Mouse (Mus musculus) forebrain, embryonic 12.5 days (tissue): ENCODE measurements around the gene Dph3. TPM values are rescaled to one million over a fixed set of nuclear protein-coding genes. Genes with fewer than 3 reads are reported as not detected.
A peak's percentile ranks its signal among the peaks of the same experiment; 100 is the strongest.

Source experiments
- ATAC-seq: fragments of 200-750 bp; cut with Nextera tagmentation; 2 replicates; pipeline ENCODE4 v1.8.0; 2017; ENCODE audit warnings: moderate TSS enrichment; ENCODE audit not compliant: low FRiP score
- H3K27ac ChIP-seq: fragments of 300-500 bp; sonication (generic); 2 replicates; pipeline ENCODE4 v1.5.1; 2016; ENCODE audit warnings: mild to moderate bottlenecking
- H3K27me3 ChIP-seq: fragments of 300-500 bp; sonication (generic); 2 replicates; pipeline ENCODE4 v1.6.1; 2016; ENCODE audit warnings: mild to moderate bottlenecking
- H3K36me3 ChIP-seq: fragments of 300-500 bp; sonication (generic); replicated peaks from 2 replicates; pipeline ENCODE4 v1.6.1; 2016; ENCODE audit warnings: mild to moderate bottlenecking
- H3K4me1 ChIP-seq: fragments of 300-500 bp; sonication (generic); 2 replicates; pipeline ENCODE4 v1.6.1; 2016
- H3K4me2 ChIP-seq: fragments of 300-500 bp; sonication (generic); 2 replicates; pipeline ENCODE4 v1.6.1; 2016; ENCODE audit warnings: mild to moderate bottlenecking, moderate library complexity
- H3K4me3 ChIP-seq: fragments of 300-500 bp; sonication (generic); replicated peaks from 2 replicates; pipeline ENCODE4 v1.5.1; 2016; ENCODE audit warnings: mild to moderate bottlenecking
- H3K9ac ChIP-seq: fragments of 300-500 bp; sonication (generic); 2 replicates; pipeline ENCODE4 v1.6.1; 2016; ENCODE audit warnings: mild to moderate bottlenecking
- H3K9me3 ChIP-seq: fragments of 300-500 bp; sonication (generic); 2 replicates; pipeline ENCODE4 v1.6.1; 2016
- WGBS: fragments of 180-500 bp; shearing (Covaris S2); methylation state at CpG from one replicate; pipeline ENCODE4 v1.1.7; 2016; 5-methylcytosine and 5-hydroxymethylcytosine counted together
- polyA plus RNA-seq: library from polyadenylated mRNA; unstranded; fragments of >200 nt; fragmentation: Nextera tagmentation; extraction: Ambion mirVana; gene quantifications from 2 replicates; pipeline ENCODE4 v1.2.1, GENCODE M21; 2016

Gene Dph3
- polyA plus RNA-seq, 1 experiment from 2014 or later, result 90.4 TPM

GRCm38 (mm10) chr14:32046357-32046756, 39.2 kb downstream of the Dph3 start:
- no peak overlapping the region for H3K27ac ChIP-seq
- H3K4me2 ChIP-seq, result no peak overlapping the region
- H3K36me3 ChIP-seq, result no peaks in the 10 kb centered on the region
- no peaks in the 10 kb centered on the region for H3K27me3 ChIP-seq
- H3K4me1 ChIP-seq, result no peaks in the 10 kb centered on the region
- H3K9ac ChIP-seq, result no peak overlapping the region
- no peak overlapping the region for H3K4me3 ChIP-seq
- no peaks in the 10 kb centered on the region for H3K9me3 ChIP-seq
- 76% methylated on average over 8 of the region's 8 CpGs for WGBS
- ATAC-seq, result no peak

- Histone ChIP-seq H3K4me2 (no peak overlapping the region), H3K36me3 (no peaks in the 10 kb centered on the region), H3K4me3 (no peak overlapping the region), H3K27me3 (no peaks in the 10 kb centered on the region), H3K4me1 (no peaks in the 10 kb centered on the region), H3K9ac (no peak overlapping the region), H3K27ac (no peak overlapping the region), H3K9me3 (no peaks in the 10 kb centered on the region)
- WGBS, result 82% methylated on average over 5 of the region's 5 CpGs
- no peak for ATAC-seq
Measured at GRCm38 (mm10) chr14:32042108-32042507, 43.4 kb downstream of the Dph3 start.

DNA sequence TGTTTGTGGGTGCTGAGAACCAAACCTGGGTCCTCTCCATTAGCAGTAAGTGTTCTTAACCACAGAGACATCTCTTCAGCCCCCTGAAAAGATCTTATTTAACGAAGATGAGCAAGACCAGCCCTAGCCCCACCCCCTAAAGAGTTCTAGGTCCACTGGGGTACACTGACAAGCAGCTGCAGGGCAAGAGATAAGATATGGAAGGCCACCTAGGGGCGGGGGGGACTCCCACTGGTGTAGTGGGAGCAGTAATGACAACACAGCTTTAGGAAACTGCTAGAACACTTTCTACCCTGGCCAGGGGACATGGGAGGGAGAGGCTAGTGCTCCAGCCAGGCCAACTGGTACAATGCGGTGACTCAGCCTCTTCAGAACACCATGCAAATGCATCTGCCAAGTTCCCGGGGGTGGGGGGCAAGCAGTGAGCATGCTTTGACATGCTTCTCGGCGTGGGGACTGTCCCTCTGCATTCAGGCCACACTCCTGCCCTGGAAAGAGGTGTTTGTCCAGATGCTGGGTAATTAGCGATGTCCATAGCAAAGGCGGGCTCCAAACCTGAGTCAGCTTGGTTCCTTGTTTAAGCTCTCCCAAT, 47.8 kb downstream of the Dph3 start:
- no peak overlapping the region for H3K9ac ChIP-seq
- 81% methylated on average over 8 of the region's 8 CpGs for WGBS
- H3K9me3 ChIP-seq, result no peaks in the 10 kb centered on the region
- H3K4me1 ChIP-seq, result no peaks in the 10 kb centered on the region
- no peak overlapping the region for H3K4me2 ChIP-seq
- ATAC-seq, result no peak
- no peak overlapping the region for H3K4me3 ChIP-seq
- H3K27me3 ChIP-seq, result no peaks in the 10 kb centered on the region
- no peaks in the 10 kb centered on the region for H3K36me3 ChIP-seq
- H3K27ac ChIP-seq, result no peak overlapping the region

- no peak for ATAC-seq
- Histone ChIP-seq H3K9ac (no peak overlapping the region), H3K4me2 (no peak overlapping the region), H3K9me3 (no peaks in the 10 kb centered on the region), H3K27me3 (no peaks in the 10 kb centered on the region), H3K4me1 (no peaks in the 10 kb centered on the region), H3K36me3 (no peaks in the 10 kb centered on the region), H3K27ac (no peak overlapping the region), H3K4me3 (no peak overlapping the region)
- 80% methylated on average over 5 of the region's 5 CpGs for WGBS
Measured at GRCm38 (mm10) chr14:32036482-32036881, 49.0 kb downstream of the Dph3 start.

GRCm38 (mm10) chr14:32032522-32032921, 53.0 kb downstream of the Dph3 start:
- Histone ChIP-seq H3K27me3 (peaks cover 3% of the 10 kb centered on the region; the same call in 1 of the 2 replicates), H3K4me2 (no peak overlapping the region), H3K9me3 (no peaks in the 10 kb centered on the region), H3K9ac (no peak overlapping the region), H3K27ac (no peak overlapping the region), H3K4me3 (no peak overlapping the region), H3K4me1 (peaks cover 7% of the 10 kb centered on the region; the same call in 1 of the 2 replicates), H3K36me3 (no peaks in the 10 kb centered on the region)
- 7% methylated on average over 4 of the region's 4 CpGs for WGBS
- peak; percentile 46; the same call in 1 of the 2 replicates for ATAC-seq

Other genes with a start within 250 kb of the Dph3 start
- 0.14 and 0.18 TPM in 2 replicates for gene Galnt15, start 56.7 kb downstream of the Dph3 start, polyA plus RNA-seq
- gene Oxnad1, start 355 bp downstream of the Dph3 start, polyA plus RNA-seq, result 19.0 and 23.4 TPM in 2 replicates
- gene Msmb, start 56.3 kb upstream of the Dph3 start, polyA plus RNA-seq, result not detected in 2 replicates
- 91.9 and 94.8 TPM in 2 replicates for gene Ncoa4, start 74.1 kb upstream of the Dph3 start, polyA plus RNA-seq
- gene Timm23, start 116.2 kb upstream of the Dph3 start, polyA plus RNA-seq, result 227 and 231 TPM in 2 replicates
- 55.3 and 60.3 TPM in 2 replicates for gene Parg, start 116.2 kb upstream of the Dph3 start, polyA plus RNA-seq
- 16.0 and 20.5 TPM in 2 replicates for gene Ogdhl, start 236.3 kb upstream of the Dph3 start, polyA plus RNA-seq